Mouse (Mus musculus): Measurements from ENCODE around the gene Cplx3.
A peak's percentile ranks its signal among the peaks of the same experiment; 100 is the strongest.

The Cplx3 gene

GRCm38 (mm10) chr9:57606139-57606851 lies at the start of gene Cplx3:
Gene Cplx3, minus strand, starts transcription at chr9:57606281.
- peak; percentile 68 to 81 for DNase-seq

GRCm38 (mm10) chr9:57655749-57656148 lies 49.7 kb upstream of the Cplx3 start:
- DNase-seq, result peak; percentile 94 to 98

GRCm38 (mm10) chr9:57654966-57655365 lies 48.9 kb upstream of the Cplx3 start:
- no peak for DNase-seq

- no peak for DNase-seq
Measured at GRCm38 (mm10) chr9:57653283-57653682, 47.2 kb upstream of the Cplx3 start, which contains the start of gene Csk. Gene Csk, minus strand, starts transcription at chr9:57653631.

- DNase-seq, result no peak
Measured at GRCm38 (mm10) chr9:57652855-57653254, 46.8 kb upstream of the Cplx3 start.

- DNase-seq, result no peak
Measured at GRCm38 (mm10) chr9:57652351-57652750, 46.3 kb upstream of the Cplx3 start.

GRCm38 (mm10) chr9:57650786-57651311 lies 44.8 kb upstream of the Cplx3 start:
- DNase-seq, result no peak

- no peak for DNase-seq
Measured at GRCm38 (mm10) chr9:57650130-57650785, 44.2 kb upstream of the Cplx3 start.

- DNase-seq, result no peak
Measured at GRCm38 (mm10) chr9:57647286-57648108, 41.4 kb upstream of the Cplx3 start.

- DNase-seq, result no peak
Measured at GRCm38 (mm10) chr9:57646551-57647103, 40.5 kb upstream of the Cplx3 start.

- peak; percentile 92 to 95 for DNase-seq
Measured at GRCm38 (mm10) chr9:57644944-57645893, 39.1 kb upstream of the Cplx3 start.

- DNase-seq, result peak in 1 of 2 experiments; percentile 38
Measured at GRCm38 (mm10) chr9:57644442-57644943, 38.4 kb upstream of the Cplx3 start.

- DNase-seq, result peak in 1 of 2 experiments; percentile 35
Measured at GRCm38 (mm10) chr9:57643856-57644180, 37.7 kb upstream of the Cplx3 start.

GRCm38 (mm10) chr9:57643169-57643855 lies 37.2 kb upstream of the Cplx3 start:
- DNase-seq, result peak; percentile 46 to 51

- DNase-seq, result no peak
Measured at GRCm38 (mm10) chr9:57641775-57642550, 35.9 kb upstream of the Cplx3 start.

GRCm38 (mm10) chr9:57641022-57641421 lies 34.9 kb upstream of the Cplx3 start:
- no peak for DNase-seq

- DNase-seq, result peak; percentile 54 to 68
Measured at GRCm38 (mm10) chr9:57640384-57640783, 34.3 kb upstream of the Cplx3 start.

- DNase-seq, result no peak
Measured at GRCm38 (mm10) chr9:57639661-57640328, 33.7 kb upstream of the Cplx3 start.

Data from kidney, postnatal 36 days (tissue).